Mouse (Mus musculus): ENCODE measurements at regions not wholly inside any gene's neighbourhood (a gene's known extent, or its start where the extent isn't known, plus 50 kb on each side); places are given as distances from the start of the nearest gene placed in this dataset.

DNA sequence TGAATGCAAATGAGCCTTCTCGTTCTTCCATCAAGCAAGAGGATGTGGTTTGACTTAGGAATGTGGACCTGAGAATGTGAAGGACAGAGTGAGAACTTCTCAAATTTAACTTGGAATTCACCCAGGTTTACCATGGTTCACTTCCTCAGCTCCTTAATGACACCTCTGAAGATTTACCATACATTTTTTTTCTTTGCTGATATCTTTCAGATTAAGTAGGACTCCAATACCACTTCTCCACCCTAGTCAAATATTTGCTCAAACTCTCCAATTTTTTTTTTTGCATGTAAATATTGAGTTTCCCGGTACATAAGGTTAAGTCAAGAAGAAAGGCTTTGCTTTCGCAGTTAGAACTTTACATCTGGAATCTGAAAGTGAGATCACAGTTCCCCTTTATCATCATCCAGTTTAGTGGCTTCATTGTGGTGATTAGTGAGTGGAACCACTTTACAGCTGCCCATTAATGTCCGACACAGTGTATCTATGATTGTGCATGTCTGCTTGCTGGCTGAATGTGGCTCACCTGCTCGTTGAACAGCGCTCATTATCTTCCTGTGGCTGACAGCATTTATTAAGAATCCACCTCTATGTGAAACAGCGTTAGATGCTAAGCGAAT is 446.0 kb upstream of the Adam34 start:
- intact Hi-C loops (cut with DNase I) = no loop called here
- no peak for DNase-seq

DNA sequence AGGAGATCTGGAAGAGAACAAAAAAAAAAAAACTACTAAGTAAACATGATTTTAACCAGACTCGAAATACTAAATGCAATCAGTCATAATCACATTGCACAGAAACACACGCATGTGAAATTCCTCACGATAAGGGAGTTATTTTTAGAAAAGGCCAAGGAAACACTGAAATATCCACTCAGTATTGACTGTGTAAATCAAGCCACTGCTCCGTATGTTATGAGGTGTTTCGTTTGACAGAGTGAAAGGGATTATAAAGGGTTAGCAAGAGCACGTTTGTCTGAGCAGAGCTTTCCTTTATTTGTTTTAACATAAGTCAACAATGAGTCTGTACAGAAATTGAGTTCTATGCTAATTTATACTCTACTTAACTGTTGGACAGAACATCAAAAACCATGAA is 455.3 kb upstream of the Adam34 start:
- DNase-seq = no peak
- intact Hi-C loops (cut with DNase I) = loop anchor here (10.0 kb wide), 1 partner anchor 770 kb away; the partner anchor contains the start of gene Fat1

- DNase-seq = no peak
- intact Hi-C loops (cut with DNase I) = no loop called here
Measured at GRCm38 (mm10) chr8:44177016-44177415, 467.2 kb upstream of the Adam34 start.

- intact Hi-C loops (cut with DNase I) = no loop called here
- no peak for DNase-seq
Measured at GRCm38 (mm10) chr8:44202228-44202627, 492.4 kb upstream of the Adam34 start.

GRCm38 (mm10) chr8:44206391-44207170 is 496.7 kb upstream of the Adam34 start:
- intact Hi-C loops (cut with DNase I) = no loop called here
- no peak for DNase-seq

DNA sequence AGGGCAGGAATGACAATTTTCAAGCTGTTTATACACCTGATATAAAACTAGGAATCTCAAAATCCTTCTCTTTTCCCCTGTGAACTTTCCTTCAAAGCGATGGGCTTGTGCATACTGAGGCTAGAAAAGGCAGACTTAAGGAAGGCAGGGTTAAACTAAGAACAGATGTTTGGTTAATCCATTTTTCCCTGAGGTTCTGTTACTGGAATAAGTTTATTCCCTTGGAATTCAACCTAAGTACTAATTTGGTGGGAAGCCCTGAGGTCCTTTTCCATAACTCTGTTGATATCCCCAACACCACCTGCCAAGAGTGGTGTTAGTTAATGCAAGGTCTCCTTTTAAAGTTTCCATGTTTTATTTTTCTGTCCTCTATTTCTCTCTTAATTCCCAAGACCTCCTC is 512.5 kb upstream of the Adam34 start:
- intact Hi-C loops (cut with DNase I) = no loop called here
- DNase-seq = no peak

DNA sequence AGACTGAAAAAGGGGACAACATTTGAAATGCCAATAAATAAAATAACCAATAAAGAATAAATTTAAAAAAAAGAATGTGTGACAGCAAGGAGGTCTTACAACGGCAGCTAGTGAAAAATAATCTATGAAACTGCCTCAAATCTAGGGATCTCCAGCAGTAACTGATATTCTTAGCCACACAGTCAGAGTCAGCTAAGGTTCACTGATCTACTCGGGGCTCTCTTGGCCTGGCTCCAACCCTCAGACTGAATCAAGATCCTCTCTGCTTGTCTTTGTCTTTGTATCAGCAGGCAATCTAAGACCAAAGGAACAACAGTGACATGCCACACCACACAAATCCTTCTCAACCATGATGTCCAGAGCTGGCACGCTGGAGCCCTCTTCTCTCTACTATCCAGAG is 542.5 kb upstream of the Adam34 start:
- intact Hi-C loops (cut with DNase I) = no loop called here
- no peak for DNase-seq

DNA sequence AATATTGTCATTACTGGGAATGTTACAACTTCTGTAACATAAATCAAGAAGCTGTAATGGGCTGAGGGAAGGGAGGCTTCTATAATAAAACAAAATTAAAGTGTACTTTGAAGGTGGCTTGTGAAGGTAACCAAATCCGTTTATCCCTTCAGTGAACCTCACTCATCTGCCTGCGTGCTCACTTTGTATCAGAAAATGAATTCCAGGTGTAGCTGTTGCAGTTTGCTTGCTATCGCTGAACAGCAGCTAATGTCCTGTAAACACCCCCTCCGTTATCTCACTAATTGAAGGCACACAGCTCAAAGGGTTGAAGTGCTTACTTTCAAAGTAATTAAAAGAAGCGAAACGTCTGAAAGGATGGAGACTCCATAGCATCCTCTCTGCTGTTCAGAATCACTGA is 547.2 kb upstream of the Adam34 start:
- intact Hi-C loops (cut with DNase I) = no loop called here
- no peak for DNase-seq

GRCm38 (mm10) chr8:44261039-44261438 is 551.2 kb upstream of the Adam34 start:
- intact Hi-C loops (cut with DNase I) = no loop called here

DNA sequence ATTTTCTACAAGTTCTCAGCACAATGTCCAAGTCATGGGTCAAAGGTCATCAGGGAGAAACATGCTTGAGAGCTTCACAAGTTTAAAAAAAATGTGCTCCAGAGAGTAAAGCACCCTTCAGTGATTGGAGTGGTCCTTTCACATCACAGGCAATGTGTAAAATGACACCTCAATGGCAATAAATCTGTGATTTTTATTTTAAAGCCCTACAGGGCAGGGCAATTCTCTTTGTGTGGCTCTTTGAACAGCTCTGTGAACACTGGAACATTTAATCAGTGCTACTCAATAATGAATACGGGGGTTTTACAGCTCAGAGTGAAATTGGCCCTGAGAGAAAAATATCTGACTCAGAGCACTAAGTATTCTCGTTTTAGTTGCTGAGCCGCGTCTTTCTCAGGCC is 563.5 kb upstream of the Adam34 start:
- no peak for DNase-seq
- intact Hi-C loops (cut with DNase I) = no loop called here

More at GRCm38 (mm10) chr8:44261039-44261438, 551.2 kb upstream of the Adam34 start:
- no peak for DNase-seq

DNA sequence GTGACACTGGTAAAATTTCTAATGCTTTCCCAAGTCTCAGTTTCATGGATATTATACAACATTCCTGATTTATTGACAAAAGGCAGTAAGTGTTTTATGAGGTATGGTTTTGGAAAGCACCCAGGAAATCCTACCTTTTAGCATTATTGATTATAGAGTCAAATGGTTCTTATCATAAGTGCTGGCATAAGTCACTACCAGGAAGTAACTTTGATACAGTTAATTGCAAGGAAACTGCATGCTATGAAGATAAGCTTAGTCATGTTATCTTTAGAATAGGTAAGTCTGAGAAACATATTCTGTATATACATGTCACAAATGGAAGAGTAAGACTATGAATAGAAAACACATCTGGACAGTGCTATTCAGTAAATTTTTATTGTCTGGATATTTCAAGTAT is 608.4 kb upstream of the Adam34 start:
- no peak for DNase-seq
- intact Hi-C loops (cut with DNase I) = no loop called here

DNA sequence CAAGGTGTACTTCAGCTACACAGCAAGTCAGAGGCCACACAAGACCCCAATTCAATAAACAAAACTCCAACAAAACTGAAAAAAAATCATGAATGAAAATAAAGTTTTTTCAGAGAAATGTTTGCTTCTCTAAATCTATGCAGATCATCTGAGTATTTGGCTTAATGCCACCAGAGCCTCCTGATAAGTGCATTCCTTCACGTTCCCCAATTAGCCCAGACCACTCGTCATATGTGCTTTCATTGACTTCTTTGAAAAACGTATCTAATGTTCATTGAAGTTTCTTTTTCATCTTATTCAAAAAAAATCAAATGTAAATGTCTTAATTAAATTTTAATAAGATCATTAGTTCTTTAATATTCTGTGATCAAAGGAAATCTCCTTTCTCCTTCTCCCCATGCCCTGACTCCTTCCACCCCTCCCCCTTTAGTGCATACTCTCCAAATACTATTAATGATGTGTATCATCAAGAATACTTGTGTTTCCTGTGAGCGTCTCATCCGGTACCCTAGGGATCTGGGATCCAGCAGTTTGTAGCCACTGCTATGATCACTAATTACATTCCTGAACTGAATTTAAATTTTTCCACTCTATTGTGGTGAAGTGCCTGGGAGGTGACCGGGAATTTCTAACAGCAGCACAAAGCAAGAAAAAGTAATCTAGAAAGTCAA is 600.8 kb upstream of the Fat1 start:
- no peak for DNase-seq
- intact Hi-C loops (cut with DNase I) = no loop called here

- intact Hi-C loops (cut with DNase I) = no loop called here
- no peak for DNase-seq
Measured at GRCm38 (mm10) chr8:44343401-44343800, 591.8 kb upstream of the Fat1 start.

DNA sequence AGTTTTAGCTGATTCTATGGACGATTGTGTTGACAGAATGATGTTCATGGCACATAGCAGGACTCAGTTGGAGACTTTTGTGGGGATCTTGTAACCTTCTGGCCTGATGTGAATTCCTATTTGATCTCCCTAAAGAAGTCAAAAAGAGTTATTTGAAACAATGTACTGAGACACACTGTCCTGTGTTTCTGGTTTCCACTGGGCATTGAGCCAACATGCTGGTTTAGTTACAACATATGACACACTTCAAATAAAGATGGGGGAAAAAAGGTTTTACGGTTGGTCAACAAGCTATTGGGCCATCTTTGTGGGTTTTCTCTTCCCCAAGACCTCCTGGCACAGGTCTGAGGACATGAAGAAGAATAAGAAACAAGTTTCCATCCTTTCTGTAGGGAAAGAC is 591.3 kb upstream of the Fat1 start:
- intact Hi-C loops (cut with DNase I) = no loop called here
- no peak for DNase-seq

- intact Hi-C loops (cut with DNase I) = no loop called here
- DNase-seq = peak; percentile 17 to 18
Measured at GRCm38 (mm10) chr8:44347412-44347811, 587.8 kb upstream of the Fat1 start.

DNA sequence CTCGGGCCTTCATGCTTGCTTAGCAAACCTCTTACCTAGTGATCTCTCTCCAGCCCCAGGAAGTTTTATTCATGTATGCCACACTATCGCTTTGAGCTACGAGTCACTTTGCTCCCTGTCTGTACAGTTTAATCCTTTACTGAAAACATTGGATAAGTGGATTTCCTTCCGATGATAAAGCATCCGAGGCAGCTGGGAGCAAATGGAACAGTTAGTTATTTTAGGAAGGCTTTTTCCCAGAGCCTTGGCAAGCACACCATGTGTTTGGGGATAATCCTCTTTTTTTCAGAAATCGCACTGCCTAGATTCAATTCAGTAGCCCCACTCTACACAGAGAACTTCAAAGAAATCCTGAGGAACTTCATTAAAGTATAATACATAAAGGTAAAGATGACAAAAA is 561.3 kb upstream of the Fat1 start:
- intact Hi-C loops (cut with DNase I) = no loop called here
- DNase-seq = peak; percentile 12 to 37

DNA sequence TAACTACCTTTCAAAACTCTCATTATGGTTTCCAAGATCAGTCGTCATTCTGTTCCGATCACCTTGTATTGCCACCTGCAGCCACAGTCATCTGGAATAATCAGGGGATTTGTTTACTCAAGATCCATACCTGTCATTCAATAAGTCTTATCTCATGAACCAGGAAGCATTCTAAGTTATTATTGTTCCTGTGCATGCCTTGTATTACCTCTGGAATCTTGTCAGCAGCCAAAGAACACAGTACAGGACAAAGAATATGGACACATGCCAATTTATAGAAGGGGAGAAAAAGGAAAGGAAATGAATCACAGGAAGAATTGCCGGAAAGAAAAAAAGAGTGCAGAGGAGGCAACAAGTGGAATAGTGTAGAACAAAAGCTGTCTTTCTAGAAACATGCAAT is 557.5 kb upstream of the Fat1 start:
- no peak for DNase-seq

DNA sequence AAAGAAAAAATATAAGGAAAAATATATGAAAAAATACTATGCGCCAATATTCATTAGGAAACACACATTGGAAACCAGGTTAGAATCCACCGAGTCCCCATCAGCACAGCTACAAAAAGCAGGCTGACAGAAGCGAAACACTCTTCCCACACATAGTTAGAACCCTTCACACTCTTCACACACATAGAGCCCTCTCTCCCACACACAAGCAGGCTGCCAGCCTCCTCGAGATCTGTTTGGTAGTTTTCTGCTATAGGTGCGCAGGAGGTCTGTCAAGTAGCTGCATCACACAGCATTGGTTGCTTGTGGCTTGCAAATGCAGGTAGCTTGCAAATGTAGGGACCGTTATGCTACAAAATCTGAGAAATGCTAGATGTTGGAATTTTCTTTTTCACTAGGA is 526.8 kb upstream of the Fat1 start:
- intact Hi-C loops (cut with DNase I) = no loop called here
- DNase-seq = no peak

More for the DNA sequence above, 557.5 kb upstream of the Fat1 start:
- intact Hi-C loops (cut with DNase I) = no loop called here

DNA sequence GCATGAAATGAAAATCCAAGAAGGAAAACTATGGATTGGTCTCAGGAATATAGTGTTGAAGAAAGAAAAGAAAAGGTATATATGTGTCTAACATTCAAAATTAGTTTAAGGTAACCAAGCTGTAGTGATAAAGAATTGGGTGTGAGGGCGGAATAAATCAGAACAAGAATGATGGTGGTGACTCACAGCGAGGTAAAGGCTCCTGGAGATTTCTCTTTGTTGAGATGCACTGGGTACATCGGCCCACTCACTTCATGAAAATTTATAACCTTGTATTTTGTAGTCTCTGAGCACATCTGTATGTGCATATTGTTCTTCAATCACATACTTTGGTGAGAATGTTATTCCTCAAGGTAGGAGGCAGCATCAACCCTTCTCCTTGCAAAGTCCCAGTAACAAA is 525.0 kb upstream of the Fat1 start:
- no peak for DNase-seq
- intact Hi-C loops (cut with DNase I) = no loop called here

DNA sequence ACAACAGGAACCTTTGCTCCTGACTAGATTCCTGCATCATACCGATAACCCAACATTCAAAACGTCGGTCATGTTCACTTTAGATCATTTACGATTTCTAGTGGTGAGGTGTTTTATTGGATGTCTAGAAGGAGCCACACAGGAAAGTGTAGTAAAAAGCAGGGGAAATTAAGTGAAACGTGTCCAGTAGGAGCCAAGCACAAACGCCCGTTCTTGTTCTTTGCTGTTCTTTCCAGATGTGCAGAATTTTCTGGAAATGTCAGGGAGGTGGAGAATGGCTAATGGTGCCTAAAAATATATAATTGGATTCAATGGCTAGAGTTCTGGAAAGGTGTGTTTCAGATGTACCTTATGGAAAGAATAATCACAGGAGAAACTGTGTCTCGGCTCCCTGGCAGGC is 517.2 kb upstream of the Fat1 start:
- no peak for DNase-seq
- intact Hi-C loops (cut with DNase I) = no loop called here

GRCm38 (mm10) chr8:44455433-44455832 is 479.8 kb upstream of the Fat1 start:
- intact Hi-C loops (cut with DNase I) = no loop called here
- no peak for DNase-seq

DNA sequence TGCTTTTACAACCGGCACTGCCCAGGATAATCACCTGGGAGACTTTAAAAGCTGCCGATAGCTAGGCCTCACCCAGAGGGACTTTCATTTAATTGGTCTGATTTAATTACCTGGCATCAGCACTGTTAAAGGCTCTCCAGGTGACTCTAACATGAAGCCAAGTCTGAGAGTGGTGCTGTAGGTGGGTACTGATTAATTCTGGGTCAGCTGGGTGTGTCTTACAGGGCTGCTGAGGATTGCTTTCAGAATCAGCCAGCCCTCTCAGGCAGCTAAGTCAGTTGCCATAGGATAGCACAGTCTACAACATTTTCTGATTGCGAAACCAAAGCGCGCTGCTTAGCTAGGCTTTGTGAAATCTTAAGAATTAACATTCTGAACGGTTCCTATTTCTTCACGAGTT is 478.9 kb upstream of the Fat1 start:
- intact Hi-C loops (cut with DNase I) = no loop called here
- no peak for DNase-seq

All from heart, postnatal 10 days (tissue).